Mouse (Mus musculus) hindbrain, embryonic 16.5 days (tissue): ENCODE measurements around the gene Mob3b. TPM values are rescaled to one million over a fixed set of nuclear protein-coding genes. Genes with fewer than 3 reads are reported as not detected.

Experiments
- ATAC-seq: fragments of 200-750 bp; cut with Nextera tagmentation; 2 replicates; pipeline ENCODE4 v1.8.0; 2017; ENCODE audit warnings: moderate TSS enrichment, moderate library complexity
- H3K27ac ChIP-seq: fragments of 300-500 bp; sonication (generic); 2 replicates; pipeline ENCODE4 v1.5.1; 2014; ENCODE audit warnings: low read depth, mild to moderate bottlenecking, control low read depth, low read length, moderate library complexity
- H3K27me3 ChIP-seq: fragments of 300-500 bp; sonication (generic); replicated peaks from 2 replicates; pipeline ENCODE4 v1.6.1; 2014; ENCODE audit warnings: low read length; ENCODE audit not compliant: control insufficient read depth, insufficient read depth
- H3K36me3 ChIP-seq: fragments of 300-500 bp; sonication (generic); 2 replicates; pipeline ENCODE4 v1.6.1; 2014; ENCODE audit warnings: mild to moderate bottlenecking, low read length, moderate library complexity, mixed read lengths; ENCODE audit not compliant: control insufficient read depth, insufficient read depth
- H3K4me1 ChIP-seq: fragments of 300-500 bp; sonication (generic); 2 replicates; pipeline ENCODE4 v1.6.1; 2014; ENCODE audit warnings: low read depth, low read length; ENCODE audit not compliant: control insufficient read depth, insufficient read depth
- H3K4me2 ChIP-seq: fragments of 300-500 bp; sonication (generic); 2 replicates; pipeline ENCODE4 v1.6.1; 2014; ENCODE audit warnings: mild to moderate bottlenecking, low read length, control low read depth, moderate library complexity
- H3K4me3 ChIP-seq: fragments of 300-500 bp; sonication (generic); 2 replicates; pipeline ENCODE4 v1.5.1; 2014; ENCODE audit warnings: mild to moderate bottlenecking, low read length, control low read depth, moderate library complexity
- H3K9ac ChIP-seq: fragments of 300-500 bp; sonication (generic); 2 replicates; pipeline ENCODE4 v1.6.1; 2014; ENCODE audit warnings: low read depth, mild to moderate bottlenecking, control low read depth, low read length, moderate library complexity
- H3K9me3 ChIP-seq: fragments of 300-500 bp; sonication (generic); 2 replicates; pipeline ENCODE4 v1.6.1; 2014; ENCODE audit warnings: mild to moderate bottlenecking, low read length, moderate library complexity; ENCODE audit not compliant: control insufficient read depth
- WGBS: fragments of 180-500 bp; shearing (Covaris S2); extraction: QIAGEN DNeasy Blood & Tissue Kit; methylation state at CpG from one replicate; pipeline ENCODE4 v1.1.7; 2014; 5-methylcytosine and 5-hydroxymethylcytosine counted together
- polyA plus RNA-seq: library from polyadenylated mRNA; unstranded; fragments of >200 nt; fragmentation: Nextera tagmentation; extraction: Ambion mirVana; gene quantifications from 2 replicates; pipeline ENCODE4 v1.2.1, GENCODE M21; 2015

Gene Mob3b
- polyA plus RNA-seq, 1 experiment from 2014 or later, result 3.9 TPM

DNA sequence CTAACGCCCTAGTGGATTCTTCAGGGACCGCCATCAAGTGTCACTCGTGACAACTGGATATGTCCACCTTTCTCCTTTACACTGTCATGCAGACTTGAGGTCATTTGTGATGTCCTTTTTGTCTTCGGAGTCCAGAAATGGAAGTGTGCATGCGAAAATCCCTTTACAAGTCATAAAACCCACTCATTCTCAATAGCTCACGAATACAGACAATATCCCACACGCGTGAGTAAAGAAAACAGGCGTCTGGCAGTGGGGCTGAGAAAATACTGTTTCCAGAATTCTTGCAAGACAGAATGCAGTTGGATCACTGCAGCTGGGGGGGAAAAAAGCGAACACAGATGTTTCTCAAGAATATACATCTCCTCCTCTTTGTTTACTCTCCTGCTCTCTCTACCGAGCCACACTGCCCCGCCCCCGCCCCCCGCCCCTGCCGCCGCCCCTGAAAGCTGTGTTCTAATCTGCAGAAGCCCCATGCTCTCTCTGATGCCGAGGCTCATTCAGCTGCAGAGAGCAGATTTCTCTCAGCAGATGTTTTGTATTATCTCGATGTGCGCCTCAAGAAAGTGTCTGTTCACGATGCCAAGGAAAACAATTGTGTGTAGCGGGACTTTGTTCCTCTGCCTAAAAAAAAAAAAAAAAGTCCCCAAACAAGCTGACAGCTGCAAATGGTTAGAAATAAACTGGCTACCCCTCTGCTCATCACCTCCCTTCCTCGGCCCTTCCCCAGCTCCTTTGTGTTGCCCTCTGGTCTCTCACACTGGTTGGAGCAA is 164.2 kb downstream of the Mob3b start:
- peak; percentile 66 for ATAC-seq
- peak overlapping the region; percentile 52 for H3K4me2 ChIP-seq
- peak overlapping the region; percentile 8; the same call in 1 of the 2 replicates for H3K4me3 ChIP-seq
- no peaks in the 10 kb centered on the region for H3K9me3 ChIP-seq
- H3K4me1 ChIP-seq, result peaks cover 22% of the 10 kb centered on the region
- no peaks in the 10 kb centered on the region for H3K36me3 ChIP-seq
- 22% methylated on average over 22 of the region's 22 CpGs for WGBS
- peak overlapping the region; percentile 60 for H3K27ac ChIP-seq
- H3K27me3 ChIP-seq, result no peaks in the 10 kb centered on the region
- peak overlapping the region; percentile 42; the same call in 1 of the 2 replicates for H3K9ac ChIP-seq

DNA sequence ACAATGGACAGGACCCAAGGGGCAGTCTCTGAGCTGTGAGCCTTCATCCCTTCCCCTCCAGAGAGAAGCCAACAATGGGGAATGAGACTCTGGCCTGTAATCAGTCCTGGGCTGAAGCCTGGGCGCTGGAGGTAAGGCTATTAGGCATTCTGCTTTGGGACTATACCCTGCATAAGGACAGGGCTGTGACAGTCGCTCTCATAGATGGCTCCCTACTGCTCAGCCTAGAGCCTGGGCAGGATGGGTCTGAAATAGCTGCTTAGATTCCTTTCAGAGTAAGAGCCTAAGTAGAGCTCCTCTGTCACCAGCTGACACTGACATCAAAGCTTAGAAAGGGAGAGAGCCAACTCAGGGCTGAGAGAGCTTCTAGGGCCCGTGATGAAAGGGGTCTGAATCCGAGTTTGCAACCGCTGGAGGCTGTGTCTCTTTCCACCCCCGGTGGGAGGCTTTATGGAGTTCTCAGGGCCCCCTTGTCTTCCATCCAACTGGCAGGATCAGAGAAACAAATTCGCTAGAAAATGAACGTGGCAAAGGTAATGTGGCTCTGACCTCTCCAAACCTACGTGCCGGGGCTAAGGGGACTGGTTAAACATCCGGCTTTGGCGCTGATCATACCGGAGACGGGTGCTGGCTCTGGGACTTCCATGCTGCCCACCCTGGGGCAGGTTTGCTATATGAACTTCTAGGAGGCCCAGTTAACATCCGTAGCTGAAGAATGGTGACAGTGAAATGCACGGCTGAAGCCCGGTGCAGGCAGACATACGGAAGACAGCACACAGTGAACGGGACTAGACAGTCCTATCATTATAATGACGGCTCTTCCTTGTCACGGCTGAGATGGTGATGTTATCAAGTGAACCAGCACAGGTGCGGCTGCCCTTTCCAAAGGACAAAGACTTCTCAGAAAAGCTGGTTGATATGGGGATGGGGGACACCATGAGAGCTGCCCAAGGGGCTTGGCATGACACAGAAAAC is 165.1 kb downstream of the Mob3b start:
- peak; percentile 51 for ATAC-seq
- no peaks in the 10 kb centered on the region for H3K36me3 ChIP-seq
- 51% methylated on average over 22 of the region's 22 CpGs for WGBS
- no peak overlapping the region for H3K4me3 ChIP-seq
- H3K9me3 ChIP-seq, result no peaks in the 10 kb centered on the region
- H3K27me3 ChIP-seq, result no peaks in the 10 kb centered on the region
- H3K9ac ChIP-seq, result 0 out of 2 replicates have a peak overlapping the region, but pooled peaks have one; percentile 38
- H3K4me1 ChIP-seq, result peaks cover 22% of the 10 kb centered on the region
- H3K27ac ChIP-seq, result no peak overlapping the region
- peak overlapping the region; percentile 52; the same call in 1 of the 2 replicates for H3K4me2 ChIP-seq

DNA sequence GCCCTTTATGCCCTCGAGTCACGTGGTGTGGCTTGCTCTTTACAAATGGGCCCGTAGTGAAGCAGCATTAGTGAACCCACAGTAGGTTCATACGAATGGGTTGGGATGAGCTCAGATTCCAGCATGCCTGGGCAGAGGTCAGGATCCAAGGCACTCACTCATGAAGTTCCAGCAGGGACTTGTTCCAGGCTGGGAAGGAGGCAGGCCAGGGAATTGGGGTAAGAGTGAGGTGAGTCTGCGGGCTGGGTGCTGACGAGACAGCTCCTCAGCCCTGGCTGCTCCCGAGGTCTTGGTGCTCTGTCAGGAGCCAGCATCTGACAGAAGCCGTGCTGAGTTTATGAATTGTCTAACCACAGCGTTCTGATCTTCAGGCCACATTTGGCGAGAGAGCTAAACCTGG is 166.2 kb downstream of the Mob3b start:
- no peak overlapping the region for H3K9ac ChIP-seq
- WGBS, result 45% methylated on average over 10 of the region's 10 CpGs
- no peaks in the 10 kb centered on the region for H3K27me3 ChIP-seq
- H3K9me3 ChIP-seq, result no peaks in the 10 kb centered on the region
- no peak for ATAC-seq
- H3K27ac ChIP-seq, result no peak overlapping the region
- peaks cover 22% of the 10 kb centered on the region for H3K4me1 ChIP-seq
- no peak overlapping the region for H3K4me2 ChIP-seq
- no peak overlapping the region for H3K4me3 ChIP-seq
- H3K36me3 ChIP-seq, result no peaks in the 10 kb centered on the region

DNA sequence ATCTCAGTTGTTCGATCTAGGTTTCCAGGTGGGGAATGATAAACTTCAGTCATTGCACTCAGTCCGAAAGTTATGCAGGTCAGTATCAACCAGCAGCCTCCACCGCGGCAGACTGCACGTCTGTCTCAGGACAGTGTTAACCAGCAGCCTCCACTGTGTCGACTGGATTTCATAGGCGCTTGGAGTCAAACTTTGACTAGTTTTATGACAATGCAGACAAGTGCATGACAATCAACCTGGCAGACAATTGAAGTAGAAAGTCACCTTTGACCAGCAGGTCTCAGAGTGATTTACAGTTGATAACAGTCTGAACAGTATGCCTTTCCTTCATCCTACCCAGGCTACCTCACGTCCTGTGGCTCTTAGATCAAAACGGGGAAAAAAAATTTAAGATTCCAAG is 166.6 kb downstream of the Mob3b start:
- Histone ChIP-seq H3K9me3 (no peaks in the 10 kb centered on the region), H3K36me3 (no peaks in the 10 kb centered on the region), H3K4me3 (no peak overlapping the region), H3K4me2 (no peak overlapping the region), H3K27me3 (no peaks in the 10 kb centered on the region), H3K4me1 (peaks cover 22% of the 10 kb centered on the region), H3K9ac (no peak overlapping the region), H3K27ac (no peak overlapping the region)
- ATAC-seq, result no peak
- WGBS, result 85% methylated on average over 9 of the region's 9 CpGs

DNA sequence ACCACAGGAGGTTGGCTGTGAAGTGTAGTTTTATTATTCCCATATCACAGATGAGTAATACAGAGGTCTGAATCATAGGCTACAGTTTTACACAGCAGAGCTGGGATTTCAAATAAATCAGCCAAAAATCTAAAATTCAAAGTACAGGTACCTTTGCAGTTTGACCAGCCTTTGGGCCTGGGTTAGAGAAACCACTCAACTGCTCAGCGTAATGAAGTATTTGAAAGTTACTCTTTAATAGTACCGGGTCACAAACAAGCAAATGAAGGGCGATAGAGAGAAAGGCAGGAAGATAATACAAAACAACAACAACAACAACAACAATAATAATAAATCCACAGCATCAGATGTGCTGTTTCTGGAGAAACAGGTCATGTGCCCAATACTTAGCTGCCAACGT is 169.7 kb downstream of the Mob3b start:
- no peak overlapping the region for H3K9ac ChIP-seq
- no peak overlapping the region for H3K4me2 ChIP-seq
- no peaks in the 10 kb centered on the region for H3K36me3 ChIP-seq
- peaks cover 13% of the 10 kb centered on the region for H3K4me1 ChIP-seq
- no peak overlapping the region for H3K4me3 ChIP-seq
- no peaks in the 10 kb centered on the region for H3K9me3 ChIP-seq
- H3K27ac ChIP-seq, result no peak overlapping the region
- WGBS, result 95% methylated on average over 4 of the region's 4 CpGs
- no peaks in the 10 kb centered on the region for H3K27me3 ChIP-seq
- ATAC-seq, result no peak

DNA sequence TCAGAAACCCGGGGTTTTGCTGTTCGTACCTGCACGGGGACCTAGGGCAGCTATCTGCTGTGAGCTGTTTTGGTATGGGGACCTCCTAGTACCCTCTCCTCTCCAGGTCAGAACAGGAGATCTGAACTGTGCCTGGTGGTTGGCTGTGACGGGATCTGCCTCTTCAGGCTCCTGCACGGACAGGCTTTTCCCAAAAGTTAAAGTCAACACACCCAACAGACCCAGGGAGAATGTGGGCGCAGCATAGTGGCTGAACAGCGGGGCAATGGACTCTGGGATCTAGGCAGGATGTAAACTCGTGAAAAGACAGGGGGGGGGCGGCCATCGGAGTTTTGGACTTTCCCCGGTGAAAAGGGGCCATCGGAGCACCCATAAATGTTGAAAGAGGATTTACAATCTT is 170.2 kb downstream of the Mob3b start:
- H3K27me3 ChIP-seq, result no peaks in the 10 kb centered on the region
- no peaks in the 10 kb centered on the region for H3K36me3 ChIP-seq
- H3K4me3 ChIP-seq, result no peak overlapping the region

DNA sequence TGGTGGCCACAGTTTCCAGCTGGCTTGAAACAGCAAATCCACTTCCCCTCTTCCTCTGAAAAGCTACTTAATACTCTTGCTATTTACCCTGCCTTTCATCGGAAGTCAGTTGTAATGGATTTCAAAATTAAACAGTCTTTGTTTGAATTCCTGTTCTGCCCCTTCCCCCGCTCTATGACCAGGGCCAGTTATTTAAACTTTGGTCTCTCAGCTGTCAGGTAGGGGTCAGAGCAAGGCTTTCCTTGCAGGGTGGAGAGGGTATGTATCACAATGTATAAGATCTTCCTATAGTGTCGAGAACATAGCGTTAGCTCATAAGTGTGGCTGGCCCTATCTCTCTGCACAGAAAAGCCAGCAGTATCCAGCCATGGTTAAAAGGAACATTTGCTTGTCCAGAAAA is 170.6 kb downstream of the Mob3b start:
- ATAC-seq, result no peak
- H3K27me3 ChIP-seq, result no peaks in the 10 kb centered on the region
- no peaks in the 10 kb centered on the region for H3K36me3 ChIP-seq
- peaks cover 5% of the 10 kb centered on the region; the same call in 1 of the 2 replicates for H3K4me1 ChIP-seq
- no peak overlapping the region for H3K4me3 ChIP-seq
- H3K4me2 ChIP-seq, result no peak overlapping the region
- H3K9ac ChIP-seq, result no peak overlapping the region
- H3K27ac ChIP-seq, result no peak overlapping the region
- H3K9me3 ChIP-seq, result no peaks in the 10 kb centered on the region
- WGBS, result 79% methylated on average over 4 of the region's 4 CpGs

More for the DNA sequence above, 170.2 kb downstream of the Mob3b start:
- 90% methylated on average over 12 of the region's 12 CpGs for WGBS
- Histone ChIP-seq H3K9ac (no peak overlapping the region), H3K4me1 (peaks cover 9% of the 10 kb centered on the region), H3K27ac (no peak overlapping the region), H3K9me3 (no peaks in the 10 kb centered on the region), H3K4me2 (no peak overlapping the region)
- no peak for ATAC-seq

DNA sequence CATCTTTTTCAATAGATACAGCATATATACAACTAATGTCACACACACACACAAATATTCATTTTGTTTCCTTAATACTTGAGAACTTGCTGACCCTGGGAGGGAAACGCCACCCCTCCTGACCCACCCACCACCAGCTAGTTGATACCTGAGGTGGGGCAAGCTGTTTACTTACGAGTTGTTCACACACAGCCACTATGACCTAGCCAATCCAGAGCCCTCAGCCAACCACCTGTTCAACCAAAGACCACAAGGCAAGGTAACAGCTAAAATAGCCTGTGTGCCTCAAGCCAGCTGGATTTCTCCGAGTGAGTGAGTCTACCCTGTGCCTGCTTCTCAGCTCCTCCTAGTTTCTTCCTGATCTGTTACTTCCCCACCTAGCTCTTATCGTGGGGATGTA is 172.9 kb downstream of the Mob3b start:
- H3K27me3 ChIP-seq, result no peaks in the 10 kb centered on the region
- H3K36me3 ChIP-seq, result no peaks in the 10 kb centered on the region
- no peak overlapping the region for H3K9ac ChIP-seq
- ATAC-seq, result no peak
- no peak overlapping the region for H3K4me2 ChIP-seq
- no peaks in the 10 kb centered on the region for H3K9me3 ChIP-seq
- WGBS, result 94% methylated on average over 4 of the region's 4 CpGs
- H3K4me3 ChIP-seq, result no peak overlapping the region
- H3K27ac ChIP-seq, result no peak overlapping the region
- peaks cover 4% of the 10 kb centered on the region for H3K4me1 ChIP-seq

DNA sequence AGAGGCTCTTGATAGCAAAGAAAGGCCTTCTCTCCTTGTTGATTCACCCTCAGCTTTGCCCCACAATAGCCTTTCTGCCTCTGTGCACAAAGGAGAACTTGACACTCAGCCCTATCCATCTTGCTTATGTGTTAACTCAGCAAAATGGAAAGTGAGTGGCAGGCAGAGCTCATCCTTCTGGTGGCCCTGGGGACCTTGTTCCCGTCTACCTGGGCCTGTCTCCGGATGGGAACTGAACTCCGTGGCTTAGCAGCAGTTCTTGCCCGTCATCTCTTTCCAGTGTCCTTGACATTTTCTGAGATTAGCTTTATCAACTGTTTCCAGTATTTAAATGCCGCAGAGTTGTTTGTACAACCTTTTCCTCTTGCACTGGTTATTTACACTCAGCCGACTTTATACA is 173.8 kb downstream of the Mob3b start:
- no peaks in the 10 kb centered on the region for H3K9me3 ChIP-seq
- no peaks in the 10 kb centered on the region for H3K36me3 ChIP-seq
- peaks cover 4% of the 10 kb centered on the region for H3K4me1 ChIP-seq
- no peak overlapping the region for H3K4me2 ChIP-seq
- no peak overlapping the region for H3K27ac ChIP-seq
- 84% methylated on average over 6 of the region's 6 CpGs for WGBS
- no peak overlapping the region for H3K9ac ChIP-seq
- H3K4me3 ChIP-seq, result no peak overlapping the region
- no peaks in the 10 kb centered on the region for H3K27me3 ChIP-seq
- no peak for ATAC-seq
